8 mouse cellular contexts compared by ENCODE assay signal in genomic region chr12:14152426-14152825, GRCm38 (mm10). TPM values are rescaled to one million over a fixed set of nuclear protein-coding genes. Genes with fewer than 3 reads are reported as not detected.
A peak's percentile ranks its signal among the peaks of the same experiment; 100 is the strongest.
DNase-seq lines count a peak whose midpoint lies in the region; ATAC-seq and TF ChIP-seq lines count a peak whose summit lies in the region.

No protein-coding gene starts in this region.

- H3K4me1 ChIP-seq in intestine, embryonic 15.5 days (replicated peaks): peaks cover 18% of the 10 kb centered on the region
- H3K4me1 ChIP-seq in midbrain, embryonic 10.5 days: peaks cover 32% of the 10 kb centered on the region
- H3K4me1 ChIP-seq in testis, adult 2 months (ENCODE audit: control insufficient read depth, insufficient read depth, low read length): peaks cover 19% of the 10 kb centered on the region

- peak overlapping the region; percentile 94 for H3K4me2 ChIP-seq in intestine, embryonic 15.5 days (replicated peaks)

- peaks cover 23% of the 10 kb centered on the region for H3K27me3 ChIP-seq in intestine, embryonic 15.5 days (replicated peaks)
- peaks cover 55% of the 10 kb centered on the region for H3K27me3 ChIP-seq in midbrain, embryonic 10.5 days (ENCODE audit: low read depth, poor library complexity, severe bottlenecking)
- H3K27me3 ChIP-seq in testis, adult 2 months (ENCODE audit: control insufficient read depth, insufficient read depth, low read length): no peaks in the 10 kb centered on the region

- no peaks in the 10 kb centered on the region for H3K9me3 ChIP-seq in intestine, embryonic 15.5 days
- no peaks in the 10 kb centered on the region for H3K9me3 ChIP-seq in midbrain, embryonic 10.5 days (replicated peaks)

- peak overlapping the region; percentile 51 for H3K4me3 ChIP-seq in intestine, embryonic 15.5 days (replicated peaks)
- H3K4me3 ChIP-seq in midbrain, embryonic 10.5 days: peak overlapping the region; percentile 65
- H3K4me3 ChIP-seq in testis, adult 2 months (ENCODE audit: control insufficient read depth, low read depth, low read length): peak overlapping the region; percentile 89

- peak; percentile 23 for ATAC-seq in intestine, embryonic 15.5 days

- WGBS in intestine, embryonic 15.5 days: 1% methylated on average over 14 of the region's 14 CpGs
- WGBS in midbrain, embryonic 10.5 days: 2% methylated on average over 14 of the region's 14 CpGs

- no peak for TF ChIP-seq POLR2A in testis, adult 2 months (IDR thresholded peaks at IDR 0.05; ENCODE audit: control insufficient read depth, low read depth, low read length)

- H3K9ac ChIP-seq in intestine, embryonic 15.5 days: no peak overlapping the region

- H3K27ac ChIP-seq in intestine, embryonic 15.5 days: no peak overlapping the region
- peak overlapping the region; percentile 70 for H3K27ac ChIP-seq in midbrain, embryonic 10.5 days (replicated peaks)
- H3K27ac ChIP-seq in testis, adult 2 months (ENCODE audit: control insufficient read depth, insufficient read depth, low read depth, low read length): peak overlapping the region; percentile 78

- intact Hi-C loops in left cerebral cortex, postnatal 10 days (cut with DNase I): no loop called here

- no peak for TF ChIP-seq CTCF in testis, adult 2 months (IDR thresholded peaks at IDR 0.05; ENCODE audit: control insufficient read depth, insufficient read depth, insufficient replicate concordance, low read depth, low read length)

- peak; percentile 41 for DNase-seq in ZHBTc4 (ENCODE audit: low read depth, low spot score)
- peak; percentile 14 for DNase-seq in cerebellum, adult 8-10 months
- peak; percentile 20 to 57 for DNase-seq in frontal cortex, adult 2 months (ENCODE audit: extremely low spot score in 1 of 2, low spot score in 1 of 2)
- DNase-seq in left cerebral cortex, postnatal 10 days (ENCODE audit: extremely low spot score in 1 of 2, low spot score in 2 of 2): peak; percentile 33 to 44
- DNase-seq in midbrain, embryonic 10.5 days (ENCODE audit: low spot score): peak; percentile 52
- no peak for DNase-seq in natural killer cell, adult 2 months (ENCODE audit: low spot score in 2 of 2)

- H3K36me3 ChIP-seq in intestine, embryonic 15.5 days: no peaks in the 10 kb centered on the region
- no peaks in the 10 kb centered on the region for H3K36me3 ChIP-seq in midbrain, embryonic 10.5 days
- peaks cover 3% of the 10 kb centered on the region; the same call in 1 of the 2 replicates for H3K36me3 ChIP-seq in testis, adult 2 months (ENCODE audit: control insufficient read depth, insufficient read depth, low read length)

RNA-seq across cellular contexts. Expression of gene Fam84a, which starts 0.6 kb away (rescaled TPM):
- polyA plus RNA-seq in frontal cortex, adult 2 months (2012; rRNA removed): 38.5 and 43.2 TPM in 2 replicates
- 6.5 and 7.4 TPM in 2 replicates for polyA plus RNA-seq in intestine, embryonic 15.5 days (2015; fragmentation: Nextera tagmentation; extraction: Ambion mirVana)
- 10 to 100 TPM; 41.8 to 50.6 TPM for total RNA-seq in left cerebral cortex, postnatal 10 days (2021)
- polyA plus RNA-seq in midbrain, embryonic 10.5 days (2016; fragmentation: Nextera tagmentation; extraction: Ambion mirVana): 11.7 and 21.2 TPM in 2 replicates
- polyA plus RNA-seq in testis, adult 2 months (2012; rRNA removed): 14.9 and 17.4 TPM in 2 replicates

Comparison
In these comparisons a context has a peak if more than half of its experiments do, and no peak if none do; other contexts are left out.
1. DNase-seq: peak in ZHBTc4 (single experiment), cerebellum, adult 8-10 months (single experiment), frontal cortex, adult 2 months (2 of 2), left cerebral cortex, postnatal 10 days (2 of 2) and midbrain, embryonic 10.5 days (single experiment); none in natural killer cell, adult 2 months (0 of 2).
2. Peak in every context shown above with its lines, with median percentiles within 50 percentile points of each other: H3K4me3 ChIP-seq.